Mouse (Mus musculus) hindbrain, embryonic 12.5 days (tissue): ENCODE data around the gene Nrxn1. TPM values are rescaled to one million over a fixed set of nuclear protein-coding genes. Genes with fewer than 3 reads are reported as not detected.

Source experiments
- ATAC-seq: fragments of 200-750 bp; cut with Nextera tagmentation; 2 replicates; pipeline ENCODE4 v1.8.0; 2017; ENCODE audit warnings: moderate TSS enrichment; ENCODE audit not compliant: low FRiP score
- H3K27ac ChIP-seq: fragments of 300-500 bp; sonication (generic); 2 replicates; pipeline ENCODE4 v1.5.1; 2016; ENCODE audit warnings: mild to moderate bottlenecking
- H3K27me3 ChIP-seq: fragments of 300-500 bp; sonication (generic); 2 replicates; pipeline ENCODE4 v1.6.1; 2016; ENCODE audit warnings: mild to moderate bottlenecking
- H3K36me3 ChIP-seq: fragments of 300-500 bp; sonication (generic); 2 replicates; pipeline ENCODE4 v1.6.1; 2016; ENCODE audit warnings: mild to moderate bottlenecking
- H3K4me1 ChIP-seq: fragments of 300-500 bp; sonication (generic); 2 replicates; pipeline ENCODE4 v1.6.1; 2016
- H3K4me2 ChIP-seq: fragments of 300-500 bp; sonication (generic); replicated peaks from 2 replicates; pipeline ENCODE4 v1.6.1; 2016; ENCODE audit warnings: mild to moderate bottlenecking
- H3K4me3 ChIP-seq: fragments of 300-500 bp; sonication (generic); 2 replicates; pipeline ENCODE4 v1.5.1; 2016; ENCODE audit warnings: mild to moderate bottlenecking
- H3K9ac ChIP-seq: fragments of 300-500 bp; sonication (generic); 2 replicates; pipeline ENCODE4 v1.6.1; 2016; ENCODE audit warnings: mild to moderate bottlenecking, moderate library complexity
- H3K9me3 ChIP-seq: fragments of 300-500 bp; sonication (generic); replicated peaks from 2 replicates; pipeline ENCODE4 v1.6.1; 2016; ENCODE audit warnings: mild to moderate bottlenecking
- WGBS: fragments of 180-500 bp; shearing (Covaris S2); methylation state at CpG from one replicate; pipeline ENCODE4 v1.1.7; 2016; 5-methylcytosine and 5-hydroxymethylcytosine counted together
- polyA plus RNA-seq: library from polyadenylated mRNA; unstranded; fragments of >200 nt; fragmentation: Nextera tagmentation; extraction: Ambion mirVana; gene quantifications from 2 replicates; pipeline ENCODE4 v1.2.1, GENCODE M21; 2016

Gene Nrxn1
- polyA plus RNA-seq, 1 experiment from 2014 or later = 48.8 TPM

GRCm38 (mm10) chr17:90788491-90789127, 304.3 kb downstream of the Nrxn1 start:
- no peaks in the 10 kb centered on the region for H3K36me3 ChIP-seq
- no peak for ATAC-seq
- no peak overlapping the region for H3K4me3 ChIP-seq
- no peaks in the 10 kb centered on the region for H3K9me3 ChIP-seq
- no peaks in the 10 kb centered on the region for H3K4me1 ChIP-seq
- no peak overlapping the region for H3K4me2 ChIP-seq
- H3K27ac ChIP-seq = no peak overlapping the region
- H3K27me3 ChIP-seq = no peaks in the 10 kb centered on the region
- H3K9ac ChIP-seq = no peak overlapping the region
- WGBS = 85% methylated on average over 3 of the region's 3 CpGs

GRCm38 (mm10) chr17:90788040-90788439, 304.8 kb downstream of the Nrxn1 start:
- no peaks in the 10 kb centered on the region for H3K36me3 ChIP-seq
- ATAC-seq = no peak
- no peak overlapping the region for H3K4me3 ChIP-seq
- no peaks in the 10 kb centered on the region for H3K4me1 ChIP-seq
- WGBS = 38% methylated on average over 1 of the region's 1 CpGs
- H3K4me2 ChIP-seq = no peak overlapping the region
- H3K9me3 ChIP-seq = no peaks in the 10 kb centered on the region
- H3K27me3 ChIP-seq = no peaks in the 10 kb centered on the region
- no peak overlapping the region for H3K27ac ChIP-seq
- no peak overlapping the region for H3K9ac ChIP-seq

GRCm38 (mm10) chr17:90787121-90787788, 305.6 kb downstream of the Nrxn1 start:
- Histone ChIP-seq H3K36me3 (no peaks in the 10 kb centered on the region), H3K9ac (no peak overlapping the region), H3K4me3 (no peak overlapping the region), H3K27me3 (no peaks in the 10 kb centered on the region), H3K27ac (no peak overlapping the region), H3K9me3 (no peaks in the 10 kb centered on the region), H3K4me2 (no peak overlapping the region), H3K4me1 (no peaks in the 10 kb centered on the region)
- no peak for ATAC-seq
- 80% methylated on average over 5 of the region's 5 CpGs for WGBS

- ATAC-seq = no peak
- Histone ChIP-seq H3K9ac (no peak overlapping the region), H3K27me3 (no peaks in the 10 kb centered on the region), H3K9me3 (no peaks in the 10 kb centered on the region), H3K4me1 (no peaks in the 10 kb centered on the region), H3K4me2 (no peak overlapping the region), H3K4me3 (no peak overlapping the region), H3K27ac (no peak overlapping the region), H3K36me3 (no peaks in the 10 kb centered on the region)
- WGBS = 59% methylated on average over 1 of the region's 1 CpGs
Observed at GRCm38 (mm10) chr17:90780481-90780880, 312.4 kb downstream of the Nrxn1 start.

- ATAC-seq = no peak
Observed at GRCm38 (mm10) chr17:90775397-90775796, 317.5 kb downstream of the Nrxn1 start.

GRCm38 (mm10) chr17:90773233-90773632, 319.6 kb downstream of the Nrxn1 start:
- H3K9me3 ChIP-seq = no peaks in the 10 kb centered on the region
- no peak for ATAC-seq
- no peak overlapping the region for H3K9ac ChIP-seq
- H3K4me2 ChIP-seq = no peak overlapping the region
- WGBS = 83% methylated on average over 3 of the region's 3 CpGs
- H3K36me3 ChIP-seq = no peaks in the 10 kb centered on the region
- no peak overlapping the region for H3K4me3 ChIP-seq
- 0 out of 2 replicates have a peak, but pooled peaks cover 2% of the 10 kb centered on the region for H3K4me1 ChIP-seq
- H3K27me3 ChIP-seq = no peaks in the 10 kb centered on the region
- no peak overlapping the region for H3K27ac ChIP-seq

More at GRCm38 (mm10) chr17:90775397-90775796, 317.5 kb downstream of the Nrxn1 start:
- 96% methylated on average over 3 of the region's 3 CpGs for WGBS
- H3K4me2 ChIP-seq = no peak overlapping the region
- H3K27ac ChIP-seq = no peak overlapping the region
- no peak overlapping the region for H3K4me3 ChIP-seq
- no peaks in the 10 kb centered on the region for H3K9me3 ChIP-seq
- no peaks in the 10 kb centered on the region for H3K27me3 ChIP-seq
- H3K36me3 ChIP-seq = no peaks in the 10 kb centered on the region
- H3K4me1 ChIP-seq = no peaks in the 10 kb centered on the region
- no peak overlapping the region for H3K9ac ChIP-seq

GRCm38 (mm10) chr17:90768216-90768615, 324.7 kb downstream of the Nrxn1 start:
- Histone ChIP-seq H3K27ac (peak overlapping the region; percentile 23), H3K4me2 (no peak overlapping the region), H3K4me1 (peaks cover 9% of the 10 kb centered on the region; the same call in 1 of the 2 replicates), H3K36me3 (no peaks in the 10 kb centered on the region), H3K4me3 (no peak overlapping the region), H3K9me3 (no peaks in the 10 kb centered on the region), H3K27me3 (no peaks in the 10 kb centered on the region), H3K9ac (no peak overlapping the region)
- WGBS = 0% methylated on average over 1 of the region's 1 CpGs
- peak; percentile 67 for ATAC-seq

- no peak overlapping the region for H3K4me3 ChIP-seq
- 28% methylated on average over 3 of the region's 3 CpGs for WGBS
- no peaks in the 10 kb centered on the region for H3K36me3 ChIP-seq
- no peaks in the 10 kb centered on the region for H3K9me3 ChIP-seq
- H3K4me2 ChIP-seq = no peak overlapping the region
- no peak overlapping the region for H3K27ac ChIP-seq
- no peaks in the 10 kb centered on the region for H3K27me3 ChIP-seq
- ATAC-seq = no peak
- H3K4me1 ChIP-seq = 0 out of 2 replicates have a peak, but pooled peaks cover 2% of the 10 kb centered on the region
- H3K9ac ChIP-seq = no peak overlapping the region
Observed at GRCm38 (mm10) chr17:90727124-90727523, 365.7 kb downstream of the Nrxn1 start.

- no peaks in the 10 kb centered on the region for H3K4me1 ChIP-seq
- 51% methylated on average over 4 of the region's 4 CpGs for WGBS
- no peak overlapping the region for H3K4me2 ChIP-seq
- H3K27ac ChIP-seq = no peak overlapping the region
- H3K9ac ChIP-seq = no peak overlapping the region
- H3K27me3 ChIP-seq = no peaks in the 10 kb centered on the region
- H3K36me3 ChIP-seq = no peaks in the 10 kb centered on the region
- ATAC-seq = peak; percentile 77
- no peaks in the 10 kb centered on the region for H3K9me3 ChIP-seq
- no peak overlapping the region for H3K4me3 ChIP-seq
Observed at GRCm38 (mm10) chr17:90704773-90705172, 388.1 kb downstream of the Nrxn1 start.

- Histone ChIP-seq H3K4me3 (no peak overlapping the region), H3K36me3 (no peaks in the 10 kb centered on the region), H3K4me2 (no peak overlapping the region), H3K27me3 (no peaks in the 10 kb centered on the region), H3K9ac (no peak overlapping the region), H3K27ac (no peak overlapping the region), H3K9me3 (no peaks in the 10 kb centered on the region), H3K4me1 (no peaks in the 10 kb centered on the region)
- no peak for ATAC-seq
- 73% methylated on average over 1 of the region's 1 CpGs for WGBS
Observed at GRCm38 (mm10) chr17:90702626-90703025, 390.2 kb downstream of the Nrxn1 start.

- Histone ChIP-seq H3K36me3 (no peaks in the 10 kb centered on the region), H3K9me3 (no peaks in the 10 kb centered on the region), H3K9ac (no peak overlapping the region), H3K4me3 (no peak overlapping the region), H3K4me2 (peak overlapping the region; percentile 33), H3K27ac (peak overlapping the region; percentile 86), H3K27me3 (no peaks in the 10 kb centered on the region), H3K4me1 (peaks cover 13% of the 10 kb centered on the region)
- WGBS = 7% methylated on average over 6 of the region's 6 CpGs
- ATAC-seq = peak; percentile 84
Observed at GRCm38 (mm10) chr17:90696071-90696800, 396.6 kb downstream of the Nrxn1 start.

- H3K27ac ChIP-seq = no peak overlapping the region
- H3K9ac ChIP-seq = no peak overlapping the region
- no peak overlapping the region for H3K4me2 ChIP-seq
- H3K4me3 ChIP-seq = no peak overlapping the region
- H3K36me3 ChIP-seq = no peaks in the 10 kb centered on the region
- H3K4me1 ChIP-seq = peaks cover 13% of the 10 kb centered on the region
- no peak for ATAC-seq
- no peaks in the 10 kb centered on the region for H3K27me3 ChIP-seq
- WGBS = 88% methylated on average over 5 of the region's 5 CpGs
- H3K9me3 ChIP-seq = no peaks in the 10 kb centered on the region
Observed at GRCm38 (mm10) chr17:90695086-90695584, 397.7 kb downstream of the Nrxn1 start.
